Mouse (Mus musculus) hindbrain, postnatal 0 days (tissue): Measurements from ENCODE around the gene Camkk2. TPM values are rescaled to one million over a fixed set of nuclear protein-coding genes. Genes with fewer than 3 reads are reported as not detected.

ENCODE experiments used
- ATAC-seq: fragments of 200-750 bp; cut with Nextera tagmentation; 2 replicates; pipeline ENCODE4 v1.8.0; 2017; ENCODE audit warnings: mild to moderate bottlenecking, moderate TSS enrichment, moderate library complexity
- DNase-seq: peaks from one replicate; pipeline ENCODE4 v3.0.0-alpha.2; 2015; ENCODE audit warnings: low spot score
- H3K27ac ChIP-seq: fragments of 300-500 bp; sonication (generic); 2 replicates; pipeline ENCODE4 v1.5.1; 2014; ENCODE audit warnings: mild to moderate bottlenecking
- H3K27me3 ChIP-seq: fragments of 300-500 bp; sonication (generic); 2 replicates; pipeline ENCODE4 v1.6.1; 2014; ENCODE audit warnings: low read length, mixed read lengths; ENCODE audit not compliant: insufficient read depth
- H3K36me3 ChIP-seq: fragments of 300-500 bp; sonication (generic); 2 replicates; pipeline ENCODE4 v1.6.1; 2014; ENCODE audit warnings: low read length, mixed read lengths; ENCODE audit not compliant: insufficient read depth
- H3K4me1 ChIP-seq: fragments of 300-500 bp; sonication (generic); 2 replicates; pipeline ENCODE4 v1.6.1; 2014; ENCODE audit warnings: antibody characterized with exemption, low read length, mixed read lengths; ENCODE audit not compliant: insufficient read depth
- H3K4me2 ChIP-seq: fragments of 300-500 bp; sonication (generic); 2 replicates; pipeline ENCODE4 v1.6.1; 2014; ENCODE audit warnings: low read depth, mild to moderate bottlenecking, low read length, moderate library complexity, mixed read lengths
- H3K4me3 ChIP-seq: fragments of 300-500 bp; sonication (generic); 2 replicates; pipeline ENCODE4 v1.5.1; 2014; ENCODE audit warnings: low read length
- H3K9ac ChIP-seq: fragments of 300-500 bp; sonication (generic); replicated peaks from 2 replicates; pipeline ENCODE4 v1.6.1; 2014; ENCODE audit warnings: mild to moderate bottlenecking, low read length, moderate library complexity, mixed read lengths
- H3K9me3 ChIP-seq: fragments of 300-500 bp; sonication (generic); 2 replicates; pipeline ENCODE4 v1.6.1; 2016; ENCODE audit warnings: low read length, mixed read lengths
- CTCF ChIP-seq: IDR thresholded peaks from 2 replicates; pipeline ENCODE4 v1.5.1; 2016; ENCODE audit warnings: antibody characterized with exemption, control low read depth, low read depth
- WGBS: fragments of 180-500 bp; shearing (Covaris S2); extraction: QIAGEN DNeasy Blood & Tissue Kit; methylation state at CpG from one replicate; pipeline ENCODE4 v1.1.7; 2014; 5-methylcytosine and 5-hydroxymethylcytosine counted together
- polyA plus RNA-seq: library from polyadenylated mRNA; unstranded; fragments of >200 nt; fragmentation: Nextera tagmentation; extraction: Ambion mirVana; gene quantifications from 2 replicates; pipeline ENCODE4 v1.2.1, GENCODE M21; 2015
- total RNA-seq: library from RNA; depleted of rRNA; stranded (reverse); fragments of >200 nt; gene quantifications from 2 replicates; pipeline ENCODE4 v1.2.3, GENCODE M21; 2014

The Camkk2 gene
- total and polyA plus RNA-seq, 2 experiments from 2014 or later = 61.8 to 112 TPM

DNA sequence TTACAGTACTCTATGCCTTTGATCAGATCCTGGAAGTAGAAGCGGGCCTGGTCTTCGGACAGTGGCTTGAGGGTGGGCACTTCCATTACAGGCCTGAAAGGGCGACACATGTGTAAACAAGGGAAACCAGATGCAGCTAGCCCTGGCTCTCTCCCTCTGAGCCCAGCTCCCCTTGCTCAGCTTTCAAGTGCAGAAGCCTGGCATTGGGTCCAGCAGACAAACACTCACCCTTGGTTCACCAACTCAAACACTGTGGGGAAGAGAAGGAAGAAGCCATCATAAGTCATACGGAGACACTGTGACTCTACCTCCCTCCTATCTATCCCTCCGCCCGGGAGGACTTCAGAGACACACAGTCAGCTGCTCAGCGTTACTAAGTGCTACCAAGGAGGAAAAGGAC, 31.3 kb downstream of the Camkk2 start:
- Histone ChIP-seq H3K4me2 (no peak overlapping the region), H3K9ac (no peak overlapping the region), H3K4me3 (no peak overlapping the region), H3K9me3 (no peaks in the 10 kb centered on the region), H3K27me3 (no peaks in the 10 kb centered on the region), H3K36me3 (peaks cover 33% of the 10 kb centered on the region), H3K4me1 (no peaks in the 10 kb centered on the region), H3K27ac (no peak overlapping the region)
- DNase-seq (no peak), ATAC-seq (no peak)
- TF ChIP-seq CTCF = no peak
- 88% methylated on average over 7 of the region's 7 CpGs for WGBS

- H3K9me3 ChIP-seq = no peaks in the 10 kb centered on the region
- no peak overlapping the region for H3K9ac ChIP-seq
- TF ChIP-seq CTCF = no peak
- H3K4me1 ChIP-seq = no peaks in the 10 kb centered on the region
- no peak for ATAC-seq
- H3K36me3 ChIP-seq = peaks cover 38% of the 10 kb centered on the region
- H3K27ac ChIP-seq = no peak overlapping the region
- no peaks in the 10 kb centered on the region for H3K27me3 ChIP-seq
- 84% methylated on average over 13 of the region's 13 CpGs for WGBS
- H3K4me3 ChIP-seq = no peak overlapping the region
- no peak for DNase-seq
- H3K4me2 ChIP-seq = no peak overlapping the region
Observed at GRCm38 (mm10) chr5:122743880-122744422, 35.3 kb downstream of the Camkk2 start.

DNA sequence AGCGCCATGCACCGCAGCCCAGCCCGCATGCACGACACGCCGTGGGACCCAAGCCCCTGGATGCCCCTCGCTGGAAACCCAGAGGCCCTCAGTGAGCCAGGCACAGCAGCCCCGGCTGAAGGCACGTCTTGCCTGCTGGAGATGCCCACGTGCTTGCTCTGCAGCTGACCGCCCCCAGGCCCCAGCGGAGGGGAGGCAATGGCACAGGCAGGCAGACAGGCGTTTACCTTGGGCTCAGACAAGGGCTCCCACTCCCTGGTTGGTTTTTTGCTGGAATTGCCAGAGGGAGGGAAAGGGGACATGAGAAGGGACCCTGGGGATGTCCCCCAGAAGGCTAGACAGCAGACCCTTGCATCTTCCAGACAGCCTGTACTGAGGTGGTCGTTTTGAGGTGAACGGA, 42.4 kb downstream of the Camkk2 start:
- Histone ChIP-seq H3K4me1 (no peaks in the 10 kb centered on the region), H3K9me3 (no peaks in the 10 kb centered on the region), H3K27me3 (no peaks in the 10 kb centered on the region), H3K9ac (no peak overlapping the region), H3K4me2 (no peak overlapping the region), H3K4me3 (no peak overlapping the region), H3K36me3 (peaks cover 8% of the 10 kb centered on the region; the same call in 1 of the 2 replicates), H3K27ac (no peak overlapping the region)
- 92% methylated on average over 15 of the region's 15 CpGs for WGBS
- no peak for TF ChIP-seq CTCF
- no peak for DNase-seq
- ATAC-seq = no peak

- no peak overlapping the region for H3K9ac ChIP-seq
- ATAC-seq = no peak
- H3K4me3 ChIP-seq = no peak overlapping the region
- no peak overlapping the region for H3K4me2 ChIP-seq
- 86% methylated on average over 7 of the region's 7 CpGs for WGBS
- no peaks in the 10 kb centered on the region for H3K4me1 ChIP-seq
- H3K9me3 ChIP-seq = no peaks in the 10 kb centered on the region
- no peak for TF ChIP-seq CTCF
- DNase-seq = no peak
- no peak overlapping the region for H3K27ac ChIP-seq
- H3K36me3 ChIP-seq = peaks cover under 1% of the 10 kb centered on the region; the same call in 1 of the 2 replicates
- H3K27me3 ChIP-seq = no peaks in the 10 kb centered on the region
Observed at GRCm38 (mm10) chr5:122735853-122736252, 43.4 kb downstream of the Camkk2 start.

- Histone ChIP-seq H3K9ac (no peak overlapping the region), H3K4me1 (no peaks in the 10 kb centered on the region), H3K36me3 (no peaks in the 10 kb centered on the region; the same call in 1 of the 2 replicates), H3K4me2 (peak overlapping the region; percentile 23; the same call in 1 of the 2 replicates), H3K4me3 (no peak overlapping the region), H3K27me3 (no peaks in the 10 kb centered on the region), H3K27ac (no peak overlapping the region), H3K9me3 (no peaks in the 10 kb centered on the region)
- no peak for ATAC-seq
- no peak for TF ChIP-seq CTCF
- 50% methylated on average over 17 of the region's 17 CpGs for WGBS
- DNase-seq = no peak
Observed at GRCm38 (mm10) chr5:122733881-122734280, 45.3 kb downstream of the Camkk2 start.

- no peak overlapping the region for H3K27ac ChIP-seq
- H3K4me2 ChIP-seq = no peak overlapping the region
- H3K4me3 ChIP-seq = no peak overlapping the region
- H3K36me3 ChIP-seq = no peaks in the 10 kb centered on the region; the same call in 1 of the 2 replicates
- H3K9ac ChIP-seq = no peak overlapping the region
- DNase-seq (no peak), ATAC-seq (no peak)
- no peaks in the 10 kb centered on the region for H3K27me3 ChIP-seq
- no peak for TF ChIP-seq CTCF
- no peaks in the 10 kb centered on the region for H3K9me3 ChIP-seq
- H3K4me1 ChIP-seq = no peaks in the 10 kb centered on the region
- WGBS = 64% methylated on average over 15 of the region's 15 CpGs
Observed at GRCm38 (mm10) chr5:122731991-122732673, 47.1 kb downstream of the Camkk2 start.

DNA sequence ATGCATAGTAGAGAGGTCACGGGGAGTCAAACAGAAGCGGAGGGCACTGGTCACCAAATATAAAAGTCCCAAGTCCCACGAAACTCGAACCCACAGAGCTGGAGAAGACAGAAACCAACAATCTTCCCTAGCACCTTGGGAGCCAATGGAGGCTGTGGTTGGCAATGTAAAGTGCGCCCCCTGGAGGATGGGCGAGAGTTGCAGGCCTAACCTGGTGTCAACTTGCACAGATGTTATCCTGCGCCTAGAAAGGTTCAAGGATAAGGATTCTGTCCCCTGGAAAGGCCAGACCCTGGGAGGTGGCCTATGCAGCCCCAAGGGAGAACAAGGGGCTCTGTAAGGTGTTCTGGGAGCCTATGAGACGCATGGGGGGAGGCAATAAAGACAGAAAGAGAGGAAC, 47.9 kb downstream of the Camkk2 start:
- no peaks in the 10 kb centered on the region for H3K9me3 ChIP-seq
- no peak overlapping the region for H3K4me3 ChIP-seq
- WGBS = 73% methylated on average over 8 of the region's 8 CpGs
- no peak for ATAC-seq
- H3K27me3 ChIP-seq = no peaks in the 10 kb centered on the region
- no peak overlapping the region for H3K4me2 ChIP-seq
- TF ChIP-seq CTCF = peak; percentile 70
- H3K27ac ChIP-seq = no peak overlapping the region
- DNase-seq = peak; percentile 37
- H3K36me3 ChIP-seq = no peaks in the 10 kb centered on the region; the same call in 1 of the 2 replicates
- no peaks in the 10 kb centered on the region for H3K4me1 ChIP-seq
- no peak overlapping the region for H3K9ac ChIP-seq
